Mouse (Mus musculus): ENCODE results near the gene Bst1.

- TF ChIP-seq CTCF (IDR thresholded peaks at IDR 0.05; ENCODE audit: control insufficient read depth, insufficient read depth, insufficient replicate concordance, low read depth, low read length) (no peak), POLR2A (IDR thresholded peaks at IDR 0.05; ENCODE audit: control insufficient read depth, low read depth, low read length) (no peak)
These were observed 19.2 kb upstream of the Bst1 start for GRCm38 (mm10) chr5:43799530-43799929.

Data from testis, adult 2 months (tissue).